Mouse (Mus musculus) thymus, postnatal 0 days (tissue): ENCODE measurements around the gene Acvr1b. TPM values are rescaled to one million over a fixed set of nuclear protein-coding genes. Genes with fewer than 3 reads are reported as not detected.

Experiments
- DNase-seq: peaks from one replicate; pipeline ENCODE4 v3.0.0-alpha.2; 2015; ENCODE audit warnings: low spot score
- polyA plus RNA-seq: library from polyadenylated mRNA; unstranded; fragments of >200 nt; fragmentation: Nextera tagmentation; extraction: Ambion mirVana; gene quantifications from 2 replicates; pipeline ENCODE4 v1.2.1, GENCODE M21; 2015

Acvr1b gene
- polyA plus RNA-seq, 1 experiment from 2014 or later = 4.6 TPM

GRCm38 (mm10) chr15:101224006-101224906, 50.4 kb downstream of the Acvr1b start, which contains the start of gene Grasp:
Grasp (plus strand) TSS chr15:101224188.
- peak; percentile 75 for DNase-seq

- DNase-seq = no peak
These were observed 51.1 kb downstream of the Acvr1b start for GRCm38 (mm10) chr15:101224977-101225376.

GRCm38 (mm10) chr15:101227971-101228370, 54.1 kb downstream of the Acvr1b start:
- peak; percentile 37 for DNase-seq

GRCm38 (mm10) chr15:101228866-101229590, 55.2 kb downstream of the Acvr1b start:
- no peak for DNase-seq

- no peak for DNase-seq
These were observed 56.6 kb downstream of the Acvr1b start for GRCm38 (mm10) chr15:101230503-101230902.

GRCm38 (mm10) chr15:101230995-101231647, 57.3 kb downstream of the Acvr1b start:
- no peak for DNase-seq

GRCm38 (mm10) chr15:101231648-101232180, 57.8 kb downstream of the Acvr1b start:
- no peak for DNase-seq

GRCm38 (mm10) chr15:101232607-101233006, 58.7 kb downstream of the Acvr1b start:
- peak; percentile 63 for DNase-seq

GRCm38 (mm10) chr15:101233183-101233582, 59.3 kb downstream of the Acvr1b start:
- no peak for DNase-seq

- DNase-seq = no peak
These were observed 59.9 kb downstream of the Acvr1b start for GRCm38 (mm10) chr15:101233641-101234275.

GRCm38 (mm10) chr15:101234611-101235341, 60.9 kb downstream of the Acvr1b start:
- DNase-seq = no peak

GRCm38 (mm10) chr15:101235342-101235698, 61.5 kb downstream of the Acvr1b start:
- peak; percentile 91 for DNase-seq

GRCm38 (mm10) chr15:101235728-101236327, 62.0 kb downstream of the Acvr1b start:
- DNase-seq = no peak

- peak; percentile 65 for DNase-seq
These were observed 63.0 kb downstream of the Acvr1b start for GRCm38 (mm10) chr15:101236878-101237277.

GRCm38 (mm10) chr15:101238885-101239511, 65.1 kb downstream of the Acvr1b start:
- DNase-seq = peak; percentile 82

GRCm38 (mm10) chr15:101239821-101240220, 66.0 kb downstream of the Acvr1b start:
- no peak for DNase-seq

GRCm38 (mm10) chr15:101240799-101241204, 66.9 kb downstream of the Acvr1b start:
- peak; percentile 89 for DNase-seq

GRCm38 (mm10) chr15:101241236-101241635, 67.4 kb downstream of the Acvr1b start:
- no peak for DNase-seq

- no peak for DNase-seq
These were observed 68.0 kb downstream of the Acvr1b start for GRCm38 (mm10) chr15:101241853-101242252.
